Mouse (Mus musculus) adrenal gland, postnatal 10 days (tissue): ENCODE results near the gene Traf7. TPM values are rescaled to one million over a fixed set of nuclear protein-coding genes. Genes with fewer than 3 reads are reported as not detected.

Experiments
- DNase-seq: peaks from one replicate; pipeline ENCODE4 v3.0.0; 2021; ENCODE audit warnings: mixed read lengths
- long read RNA-seq, 2 experiments: library from polyadenylated mRNA; stranded (forward); transcript quantifications; one replicate each; pipeline ENCODE4 v2.0.0; 2021
- total RNA-seq, 2 experiments: library from RNA; stranded (reverse); gene quantifications; 2 replicates each; pipeline ENCODE4 v1.2.3; 2021

The Traf7 gene
- total RNA-seq, result 100 to 1,000 TPM in 1 of 2 experiments, 10 to 100 TPM in 1; 83.5 to 104 TPM
- long read RNA-seq, experiment 1, transcript Traf7-215 (21 exons, 3,003 nt), result minor isoform, 13 of 124 reads
- long read RNA-seq, experiment 1, transcript Traf7-202 (20 exons, 2,504 nt), result major isoform, 17 of 124 reads
- long read RNA-seq, experiment 1, partial matches to known transcripts, result 34 of 124 reads
- long read RNA-seq, experiment 1, other reads (novel, unspliced or antisense), result 55 of 124 reads
- long read RNA-seq, experiment 2, transcript Traf7-215 (21 exons, 3,003 nt), result major isoform, 7 of 70 reads
- long read RNA-seq, experiment 2, partial matches to known transcripts, result 13 of 70 reads
- long read RNA-seq, experiment 2, other reads (novel, unspliced or antisense), result 43 of 70 reads

DNA sequence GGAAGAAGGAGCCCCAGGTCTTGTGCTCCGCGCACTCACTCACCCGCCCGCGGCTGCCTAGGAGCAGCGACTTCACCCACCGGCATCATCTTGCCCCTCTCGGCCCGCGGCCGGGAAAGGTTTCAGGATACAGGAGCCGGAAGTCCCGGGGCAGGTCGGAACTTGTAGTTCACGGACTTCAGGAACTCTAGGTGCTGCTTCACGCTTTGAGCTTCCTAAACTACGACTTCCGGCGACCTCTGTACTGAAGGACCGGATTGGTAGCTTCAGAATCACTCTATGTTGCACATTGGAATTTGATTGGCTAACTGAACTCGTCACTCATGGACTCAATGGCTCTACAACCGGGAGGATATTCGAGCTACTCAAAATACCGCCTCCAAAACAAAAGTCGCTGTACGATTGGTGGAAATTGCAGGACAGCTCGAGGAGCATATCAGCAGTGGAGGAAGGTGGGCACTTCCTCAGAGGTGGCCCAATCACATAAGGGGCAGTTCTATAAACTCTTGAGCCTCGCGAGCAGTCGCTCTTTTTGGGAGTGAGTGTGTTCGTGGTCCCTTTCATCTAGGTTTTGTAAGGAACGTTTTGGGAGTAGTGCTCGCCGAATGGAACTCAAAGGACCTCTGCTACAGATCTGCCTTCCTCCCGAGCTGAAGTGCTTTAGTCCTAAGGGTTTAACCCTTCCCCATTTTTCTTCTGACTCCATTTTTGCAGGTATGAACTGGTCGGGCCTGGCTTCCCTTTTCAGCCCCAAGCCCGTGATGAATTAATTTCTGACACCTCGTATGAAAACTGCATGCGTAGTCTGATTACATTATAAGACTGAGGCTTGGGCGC, at the start of gene Traf7:
Gene Traf7, minus strand, starts transcription at position 216 of the 837 bp plus-strand sequence.
- DNase-seq, result peak; percentile 92

- DNase-seq, result no peak
Measured at GRCm38 (mm10) chr17:24573811-24574210, 46.1 kb upstream of the Traf7 start.

- no peak for DNase-seq
Measured at GRCm38 (mm10) chr17:24572651-24573245, 45.0 kb upstream of the Traf7 start.

DNA sequence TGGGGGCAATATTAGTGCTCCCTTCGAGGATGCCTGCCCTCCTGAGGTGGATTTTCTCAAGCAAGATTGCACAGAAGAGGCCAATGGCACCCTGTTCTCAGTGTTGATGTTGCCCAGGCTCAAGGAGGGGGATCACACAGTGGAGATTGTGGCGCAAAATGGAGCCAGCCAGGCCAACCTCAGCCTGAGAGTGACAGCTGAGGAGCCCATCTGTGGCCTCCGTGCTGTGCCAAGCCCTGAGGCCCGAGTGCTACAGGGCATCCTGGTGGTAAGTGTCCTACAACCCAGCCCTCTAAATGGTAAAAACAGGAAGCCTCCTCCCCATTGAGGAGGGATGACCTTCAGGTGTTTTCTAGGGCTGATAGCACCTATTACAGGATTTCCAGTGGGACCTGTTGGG, 42.1 kb upstream of the Traf7 start:
- DNase-seq, result no peak

- peak; percentile 57 for DNase-seq
Measured at GRCm38 (mm10) chr17:24567034-24567779, 39.5 kb upstream of the Traf7 start.

GRCm38 (mm10) chr17:24565792-24566191, 38.1 kb upstream of the Traf7 start:
- no peak for DNase-seq

DNA sequence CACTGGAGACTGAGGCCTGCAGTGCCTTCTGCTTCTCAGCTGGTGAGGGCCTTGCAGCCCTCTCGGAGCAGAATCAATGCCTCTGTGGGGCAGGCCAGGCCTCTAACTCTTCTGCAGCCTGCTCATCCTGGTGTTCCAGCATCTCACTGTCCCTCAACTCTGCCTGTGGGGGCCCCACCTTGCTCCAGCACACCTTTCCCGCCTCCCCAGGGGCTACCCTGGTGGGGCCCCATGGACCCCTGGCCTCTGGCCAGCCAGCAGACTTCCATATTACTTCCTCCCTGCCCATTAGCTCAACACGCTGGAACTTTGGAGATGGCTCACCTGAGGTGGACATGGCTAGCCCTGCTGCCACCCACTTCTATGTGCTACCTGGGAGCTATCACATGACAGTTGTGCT, 37.4 kb upstream of the Traf7 start:
- DNase-seq, result no peak

- no peak for DNase-seq
Measured at GRCm38 (mm10) chr17:24564422-24564821, 36.7 kb upstream of the Traf7 start.

- no peak for DNase-seq
Measured at GRCm38 (mm10) chr17:24563638-24564037, 35.9 kb upstream of the Traf7 start.

- DNase-seq, result no peak
Measured at GRCm38 (mm10) chr17:24561592-24561991, 33.9 kb upstream of the Traf7 start.

DNA sequence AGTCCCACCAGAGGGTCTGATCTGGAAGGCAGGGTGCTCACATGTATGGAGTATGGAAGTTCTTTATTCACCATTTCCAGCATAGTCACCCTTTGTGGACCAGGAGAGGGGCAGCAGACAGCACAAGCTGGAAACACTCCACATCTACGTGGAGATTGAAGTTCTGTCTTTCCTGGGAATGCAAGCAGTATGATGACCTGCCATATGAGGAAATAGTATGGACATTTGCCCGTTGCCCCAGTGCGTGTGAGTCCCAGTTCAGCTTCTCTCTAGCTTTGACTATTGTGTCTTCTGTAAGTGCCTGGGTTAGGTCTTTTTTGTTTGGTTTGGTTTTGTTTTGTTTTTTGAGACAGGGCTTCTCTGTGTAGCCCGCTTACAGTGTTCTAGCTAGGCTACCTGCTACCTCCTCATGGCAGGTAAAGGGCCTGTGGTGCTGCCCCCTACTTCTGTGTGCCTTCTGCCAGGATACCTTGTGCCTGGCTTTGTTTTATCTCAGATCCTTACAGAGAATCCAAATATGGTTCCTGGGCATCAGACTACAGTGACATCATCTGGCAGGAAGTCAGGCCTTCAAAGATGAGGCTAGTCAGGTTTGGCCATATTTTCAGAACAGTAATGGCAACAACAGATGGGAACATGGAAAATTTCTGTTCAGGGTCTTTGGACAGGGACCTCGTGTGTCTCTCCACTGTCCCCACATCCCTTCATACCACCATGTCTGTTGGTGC, 32.7 kb upstream of the Traf7 start:
- DNase-seq, result no peak

GRCm38 (mm10) chr17:24559146-24559545, 31.4 kb upstream of the Traf7 start:
- no peak for DNase-seq

DNA sequence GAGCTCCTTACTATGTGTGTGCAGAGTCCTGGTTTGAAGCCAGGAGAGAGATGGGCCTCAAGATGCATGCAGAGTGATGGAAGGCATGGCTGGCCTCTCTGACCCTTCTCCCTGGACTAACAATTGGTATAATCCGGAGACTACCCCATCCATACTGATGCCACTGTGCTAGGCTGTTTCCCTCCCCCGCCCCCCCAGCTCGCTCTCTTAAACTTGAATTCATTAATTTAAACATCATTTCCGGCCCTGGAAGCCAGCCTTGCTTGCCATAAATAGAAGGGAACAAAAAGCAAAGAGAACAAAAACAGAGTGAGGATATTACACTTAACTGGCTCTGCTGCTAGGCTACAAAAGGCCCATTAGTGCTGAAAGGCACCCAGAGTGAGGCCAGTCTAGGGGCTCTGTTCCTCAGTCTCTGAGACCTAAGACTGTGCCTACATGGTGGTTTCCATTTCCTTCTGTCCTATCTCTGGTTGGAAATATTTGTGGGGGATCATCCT, 30.9 kb upstream of the Traf7 start:
- peak; percentile 19 for DNase-seq

- no peak for DNase-seq
Measured at GRCm38 (mm10) chr17:24557091-24557490, 29.4 kb upstream of the Traf7 start.

GRCm38 (mm10) chr17:24551050-24551444, 23.3 kb upstream of the Traf7 start:
- DNase-seq, result no peak

- DNase-seq, result peak; percentile 86
Measured at GRCm38 (mm10) chr17:24550416-24551049, 22.8 kb upstream of the Traf7 start.

DNA sequence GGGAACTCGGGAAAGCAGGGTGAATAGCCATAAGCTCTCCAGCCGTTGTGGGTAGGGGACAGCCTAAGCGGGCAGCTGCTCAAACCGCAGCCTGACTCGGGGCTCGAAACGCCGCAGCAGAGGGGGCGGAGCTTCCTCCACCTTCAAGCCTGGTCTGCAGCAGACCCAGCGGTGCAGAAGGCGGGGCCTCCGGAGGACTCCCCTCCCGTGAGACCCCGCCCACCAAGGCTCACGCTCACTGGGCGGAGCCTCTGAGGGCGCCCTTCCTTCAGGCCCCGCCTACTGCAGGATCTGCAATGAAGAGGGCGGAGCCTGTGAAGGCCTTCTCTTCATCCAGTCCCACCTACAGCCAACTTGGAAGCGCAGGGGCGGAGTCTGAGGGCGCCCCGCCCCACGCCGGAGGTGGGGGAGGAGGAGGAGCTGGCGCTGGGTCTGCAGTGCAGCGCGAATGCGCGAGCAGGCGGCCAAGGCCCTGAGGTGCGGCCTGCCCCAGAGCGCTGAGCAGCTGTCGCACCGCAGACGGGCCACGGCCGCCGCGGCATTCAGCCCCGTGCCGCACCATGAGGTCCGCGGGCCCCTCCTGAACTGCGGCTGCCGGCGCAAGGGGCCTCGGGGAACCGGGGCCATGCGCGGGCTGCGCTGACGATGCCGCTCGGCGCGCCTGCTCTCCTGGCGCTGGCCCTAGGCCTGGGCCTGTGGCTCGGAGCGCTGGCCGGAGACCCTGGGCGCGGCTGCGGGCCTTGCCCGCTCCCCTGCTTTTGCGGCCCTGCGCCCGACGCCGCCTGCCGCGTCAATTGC, 22.1 kb upstream of the Traf7 start, which contains the start of gene Pkd1:
Gene Pkd1, plus strand, starts transcription at position 217 of the 798 bp plus-strand sequence.
- DNase-seq, result peak; percentile 99

DNA sequence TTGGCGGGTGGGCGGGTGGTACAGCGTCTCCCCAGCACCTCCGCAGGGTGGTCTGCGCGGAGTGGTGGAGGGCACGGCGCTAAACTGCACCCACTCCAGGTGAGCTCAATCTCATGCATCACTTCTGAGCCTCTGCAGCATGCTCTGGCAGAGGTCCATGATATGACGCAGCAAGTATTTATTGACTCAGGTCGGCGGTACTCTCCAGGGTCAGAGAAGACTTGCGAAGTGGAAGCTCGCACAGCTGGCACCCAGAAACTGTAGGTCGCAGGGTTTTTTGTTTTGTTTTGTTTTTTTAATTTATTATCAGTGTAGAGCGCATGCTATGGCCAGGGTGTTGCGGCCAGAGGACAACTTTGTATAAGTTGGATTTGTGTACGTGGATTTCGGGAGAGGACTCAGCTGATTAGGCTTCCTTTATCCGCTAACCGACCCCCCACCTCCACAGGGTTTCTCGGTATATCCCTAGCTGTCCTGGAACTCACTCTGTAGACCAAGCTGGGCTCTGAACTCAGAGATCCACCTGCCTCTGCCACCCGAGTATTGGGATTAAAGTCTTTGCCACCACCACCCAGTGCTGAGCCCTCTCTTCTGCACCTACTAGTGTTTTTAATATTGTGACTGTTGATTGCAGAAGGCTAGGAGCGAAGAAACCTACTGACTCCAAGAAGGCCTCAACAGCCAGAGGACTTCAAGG, 21.3 kb upstream of the Traf7 start:
- DNase-seq, result peak; percentile 84

- no peak for DNase-seq
Measured at GRCm38 (mm10) chr17:24548435-24548834, 20.7 kb upstream of the Traf7 start.
